21 mouse cellular contexts compared by ENCODE assay signal in the genomic region with DNA sequence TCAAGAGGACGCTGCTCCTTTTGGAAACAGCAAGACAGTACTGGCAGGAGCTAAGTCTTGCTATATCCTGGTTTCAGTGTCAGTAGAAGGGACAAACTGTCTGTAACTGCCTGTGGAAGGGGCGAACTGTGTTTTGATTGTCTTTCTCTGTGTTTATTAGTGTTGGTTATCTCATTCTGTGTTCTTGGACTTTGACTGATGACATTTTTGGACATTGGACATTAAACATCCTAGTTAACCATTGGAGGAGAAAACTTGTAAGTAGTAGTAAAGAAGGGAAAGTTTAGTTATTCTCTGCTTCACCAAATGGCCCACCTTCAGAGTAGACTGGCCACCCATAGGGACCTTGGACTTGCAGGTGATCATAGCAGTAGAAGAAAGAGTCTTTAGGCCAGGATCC.
"Had no signal": no experiment of that assay in that cellular context is flagged by ENCODE, and none has a peak within 500 bp of the region (broad histone marks: within the 10 kb centered on the region; RNA-seq: fewer than 3 reads in every experiment).

No protein-coding gene starts in this region.

- H3K4me1 ChIP-seq: hindbrain, embryonic 15.5 days; limb, embryonic 12.5 days; limb, embryonic 15.5 days; lung, embryonic 15.5 days; midbrain, embryonic 10.5 days; midbrain, embryonic 13.5 days; neural tube, embryonic 12.5 days; neural tube, embryonic 15.5 days; stomach, embryonic 15.5 days had no signal

- H3K4me2 ChIP-seq: hindbrain, embryonic 15.5 days; limb, embryonic 12.5 days; limb, embryonic 15.5 days; lung, embryonic 15.5 days; midbrain, embryonic 13.5 days; neural tube, embryonic 12.5 days; neural tube, embryonic 15.5 days; stomach, embryonic 15.5 days had no signal

- H3K9ac ChIP-seq: hindbrain, embryonic 15.5 days; limb, embryonic 12.5 days; limb, embryonic 15.5 days; lung, embryonic 15.5 days; midbrain, embryonic 13.5 days; neural tube, embryonic 12.5 days; neural tube, embryonic 15.5 days; stomach, embryonic 15.5 days had no signal

- H3K9me3 ChIP-seq: hindbrain, embryonic 15.5 days; limb, embryonic 12.5 days; limb, embryonic 15.5 days; lung, embryonic 15.5 days; midbrain, embryonic 10.5 days; midbrain, embryonic 13.5 days; neural tube, embryonic 12.5 days; neural tube, embryonic 15.5 days; stomach, embryonic 15.5 days had no signal

- H3K4me3 ChIP-seq: hindbrain, embryonic 15.5 days; limb, embryonic 12.5 days; limb, embryonic 15.5 days; lung, embryonic 15.5 days; megakaryocyte, embryonic 14.5 days; midbrain, embryonic 10.5 days; midbrain, embryonic 13.5 days; neural tube, embryonic 12.5 days; neural tube, embryonic 15.5 days; stomach, embryonic 15.5 days had no signal

- H3K27me3 ChIP-seq: hindbrain, embryonic 15.5 days; limb, embryonic 12.5 days; limb, embryonic 15.5 days; lung, embryonic 15.5 days; megakaryocyte, embryonic 14.5 days; midbrain, embryonic 13.5 days; neural tube, embryonic 12.5 days; neural tube, embryonic 15.5 days; stomach, embryonic 15.5 days had no signal

- DNase-seq: left cerebral cortex, postnatal 4 days; lung, adult 18-20 months; lung, postnatal 10 days; lung, postnatal 36 days; right cerebral cortex, adult 18-20 months; right cerebral cortex, postnatal 14 days; right cerebral cortex, postnatal 4 days; spleen, adult 18-20 months; thymus, postnatal 25 days had no signal

- ATAC-seq: intestine, postnatal 0 days; midbrain, embryonic 13.5 days had no signal

- H3K36me3 ChIP-seq: hindbrain, embryonic 15.5 days; limb, embryonic 12.5 days; limb, embryonic 15.5 days; lung, embryonic 15.5 days; midbrain, embryonic 10.5 days; midbrain, embryonic 13.5 days; neural tube, embryonic 12.5 days; neural tube, embryonic 15.5 days; stomach, embryonic 15.5 days had no signal

- H3K27ac ChIP-seq: hindbrain, embryonic 15.5 days; kidney, postnatal 0 days; limb, embryonic 12.5 days; limb, embryonic 15.5 days; lung, embryonic 15.5 days; midbrain, embryonic 10.5 days; midbrain, embryonic 13.5 days; neural tube, embryonic 12.5 days; neural tube, embryonic 15.5 days; stomach, embryonic 15.5 days had no signal
